Mouse (Mus musculus): Measurements from ENCODE around the gene Rcc1l.

Gene Rcc1l

GRCm38 (mm10) chr5:134118798-134119407 lies 57.7 kb downstream of the Rcc1l start:
- no peak for DNase-seq (ENCODE audit: low spot score in 2 of 2)

- DNase-seq (ENCODE audit: low spot score in 2 of 2), result no peak
These were observed 60.8 kb downstream of the Rcc1l start for GRCm38 (mm10) chr5:134115639-134116259.

- DNase-seq (ENCODE audit: low spot score in 2 of 2), result no peak
These were observed 61.6 kb downstream of the Rcc1l start for GRCm38 (mm10) chr5:134114981-134115380.

- no peak for DNase-seq (ENCODE audit: low spot score in 2 of 2)
These were observed 70.7 kb downstream of the Rcc1l start for GRCm38 (mm10) chr5:134105829-134106228.

- DNase-seq (ENCODE audit: low spot score in 2 of 2), result no peak
These were observed 73.9 kb downstream of the Rcc1l start for GRCm38 (mm10) chr5:134102720-134103119.

- DNase-seq (ENCODE audit: low spot score in 2 of 2), result peak in 1 of 2 experiments; percentile 11
These were observed 74.7 kb downstream of the Rcc1l start for GRCm38 (mm10) chr5:134101883-134102282.

- DNase-seq (ENCODE audit: low spot score in 2 of 2), result no peak
These were observed 75.3 kb downstream of the Rcc1l start for GRCm38 (mm10) chr5:134101322-134101721.

GRCm38 (mm10) chr5:134100232-134100771 lies 76.3 kb downstream of the Rcc1l start:
- peak in 1 of 2 experiments; percentile 12 for DNase-seq (ENCODE audit: low spot score in 2 of 2)

GRCm38 (mm10) chr5:134099496-134100211 lies 76.9 kb downstream of the Rcc1l start, which contains the start of gene Castor2:
Gene Castor2, plus strand, starts transcription at chr5:134099711.
- peak; percentile 93 for DNase-seq (ENCODE audit: low spot score in 2 of 2)

GRCm38 (mm10) chr5:134098976-134099375 lies 77.6 kb downstream of the Rcc1l start:
- peak in 1 of 2 experiments; percentile 23 for DNase-seq (ENCODE audit: low spot score in 2 of 2)

- no peak for DNase-seq (ENCODE audit: low spot score in 2 of 2)
These were observed 78.2 kb downstream of the Rcc1l start for GRCm38 (mm10) chr5:134098341-134098902.

Measured in heart, adult 9 months (tissue).